Mouse (Mus musculus) Patski (cell line): ENCODE results near the gene Atf7. TPM values are rescaled to one million over a fixed set of nuclear protein-coding genes. Genes with fewer than 3 reads are reported as not detected.

Experiments used
- ATAC-seq: fragments of 100-300 bp; one replicate; pipeline ENCODE4 v1.8.0; 2021
- CTCF ChIA-PET: fragments of 350-600 bp; sonication (Branson Sonifier 250); formaldehyde crosslinking; loops from one replicate; lab custom pipeline; 2022; ENCODE audit warnings: inconsistent platforms; lab: Charles Lee
- POLR2A ChIA-PET: fragments of 350-600 bp; sonication (Branson Sonifier 250); formaldehyde crosslinking; loops from one replicate; lab custom pipeline; 2022; ENCODE audit warnings: antibody characterized with exemption, inconsistent platforms; lab: Charles Lee
- DNase-seq: peaks from one replicate; pipeline ENCODE4 v3.0.0-alpha.2; 2011; ENCODE audit warnings: low read depth, low spot score
- H3K27me3 ChIP-seq: fragments of 371-371 bp; one replicate; pipeline ENCODE4 v1.5.1; 2021
- CTCF ChIP-seq: fragments of 100-300 bp; IDR thresholded peaks from one replicate; pipeline ENCODE4 v1.5.1; 2021
- in situ Hi-C: fragments of 300-500 bp; cut with MboI; formaldehyde crosslinking; loops from 3 replicates; pipeline ENCODE4 v1.11.1; 2018; ENCODE audit warnings: low pct_unique_long_range_greater_than_20kb, mixed read lengths
- polyA plus RNA-seq: library from polyadenylated mRNA; unstranded; gene quantifications from one replicate; pipeline ENCODE4 v1.2.3, GENCODE M21; 2021

The Atf7 gene
- polyA plus RNA-seq, 1 experiment from 2014 or later = 39.9 TPM

- H3K27me3 ChIP-seq = no peaks in the 10 kb centered on the region
- in situ Hi-C loops = loop anchor here (10.0 kb wide), 1 partner anchor 109 kb away; no protein-coding TSS in a partner anchor
- CTCF ChIA-PET = no interaction called here
- no peak for DNase-seq
- POLR2A ChIA-PET = no interaction called here
- no peak for TF ChIP-seq CTCF
- ATAC-seq = no peak
These were observed 69.7 kb downstream of the Atf7 start for GRCm38 (mm10) chr15:102555581-102555980.

- H3K27me3 ChIP-seq = no peaks in the 10 kb centered on the region
- TF ChIP-seq CTCF = no peak
- ChIA-PET CTCF (no interaction called here), POLR2A (interaction anchor here (0.6 kb wide), 1 partner anchor 24 kb away, joined by 3 read pairs; no protein-coding TSS in a partner anchor)
- ATAC-seq (no peak), DNase-seq (no peak)
- in situ Hi-C loops = loop anchor here (10.0 kb wide), 1 partner anchor 112 kb away; no protein-coding TSS in a partner anchor
These were observed 72.7 kb downstream of the Atf7 start for GRCm38 (mm10) chr15:102552599-102552998.

- POLR2A ChIA-PET = no interaction called here
- CTCF ChIA-PET = interaction anchor here (1.1 to 2.3 kb wide), 3 partner anchors 22 to 123 kb away, joined by 3 to 6 read pairs (median 3); no protein-coding TSS in a partner anchor
- TF ChIP-seq CTCF = no peak
- H3K27me3 ChIP-seq = no peaks in the 10 kb centered on the region
- in situ Hi-C loops = no loop called here
- ATAC-seq (no peak), DNase-seq (no peak)
These were observed 77.8 kb downstream of the Atf7 start for GRCm38 (mm10) chr15:102547478-102547877.

- DNase-seq (no peak), ATAC-seq (no peak)
- ChIA-PET CTCF (interaction anchor here (0.9 to 2.3 kb wide), 4 partner anchors 18 to 124 kb away, joined by 3 to 6 read pairs (median 3); no protein-coding TSS in a partner anchor), POLR2A (interaction anchor here (0.6 kb wide), 1 partner anchor 41 kb away, joined by 8 read pairs; no protein-coding TSS in a partner anchor)
- no peaks in the 10 kb centered on the region for H3K27me3 ChIP-seq
- TF ChIP-seq CTCF = no peak
- in situ Hi-C loops = no loop called here
These were observed 78.4 kb downstream of the Atf7 start for GRCm38 (mm10) chr15:102546677-102547427.

GRCm38 (mm10) chr15:102546246-102546645 is 79.0 kb downstream of the Atf7 start:
- no peak for DNase-seq
- TF ChIP-seq CTCF = no peak
- ATAC-seq = no peak
- ChIA-PET POLR2A (no interaction called here), CTCF (interaction anchor here (0.9 to 2.3 kb wide), 4 partner anchors 17 to 125 kb away, joined by 3 to 6 read pairs (median 3); no protein-coding TSS in a partner anchor)
- H3K27me3 ChIP-seq = no peaks in the 10 kb centered on the region
- in situ Hi-C loops = no loop called here

- TF ChIP-seq CTCF = no peak
- ATAC-seq = no peak
- in situ Hi-C loops = no loop called here
These were observed 80.5 kb downstream of the Atf7 start for GRCm38 (mm10) chr15:102544801-102545200.

GRCm38 (mm10) chr15:102533926-102534325 is 91.3 kb downstream of the Atf7 start:
- ATAC-seq (no peak), DNase-seq (no peak)
- H3K27me3 ChIP-seq = no peaks in the 10 kb centered on the region
- TF ChIP-seq CTCF = no peak
- in situ Hi-C loops = no loop called here
- ChIA-PET CTCF (interaction anchor here (2.2 kb wide), 1 partner anchor 9 kb away, joined by 8 read pairs; the partner anchor contains the start of gene Npff), POLR2A (no interaction called here)

More at GRCm38 (mm10) chr15:102544801-102545200, 80.5 kb downstream of the Atf7 start:
- no peak for DNase-seq
- H3K27me3 ChIP-seq = no peaks in the 10 kb centered on the region
- CTCF ChIA-PET = interaction anchor here (0.8 to 1.5 kb wide), 3 partner anchors 16 to 120 kb away, joined by 3 to 4 read pairs (median 3); no protein-coding TSS in a partner anchor
- POLR2A ChIA-PET = interaction anchor here (0.7 kb wide), 1 partner anchor 33 kb away, joined by 3 read pairs; no protein-coding TSS in a partner anchor

- ChIA-PET CTCF (no interaction called here), POLR2A (interaction anchor here (1.1 kb wide), 1 partner anchor 20 kb away, joined by 4 read pairs; no protein-coding TSS in a partner anchor)
- TF ChIP-seq CTCF = no peak
- ATAC-seq (no peak), DNase-seq (no peak)
- in situ Hi-C loops = no loop called here
- H3K27me3 ChIP-seq = no peaks in the 10 kb centered on the region
These were observed 93.0 kb downstream of the Atf7 start for GRCm38 (mm10) chr15:102532106-102532900.

- POLR2A ChIA-PET = interaction anchor here (1.1 kb wide), 1 partner anchor 20 kb away, joined by 4 read pairs; no protein-coding TSS in a partner anchor
- TF ChIP-seq CTCF = no peak
- ATAC-seq = no peak
- no peak for DNase-seq
- CTCF ChIA-PET = no interaction called here
- no peaks in the 10 kb centered on the region for H3K27me3 ChIP-seq
- in situ Hi-C loops = no loop called here
These were observed 93.7 kb downstream of the Atf7 start for GRCm38 (mm10) chr15:102531586-102531985.

GRCm38 (mm10) chr15:102530566-102530965 is 94.7 kb downstream of the Atf7 start:
- no peak for ATAC-seq
- no peak for TF ChIP-seq CTCF
- ChIA-PET CTCF (interaction anchor here (0.6 kb wide), 1 partner anchor 37 kb away, joined by 3 read pairs; no protein-coding TSS in a partner anchor), POLR2A (no interaction called here)
- DNase-seq = no peak
- in situ Hi-C loops = no loop called here
- H3K27me3 ChIP-seq = no peaks in the 10 kb centered on the region
